Mouse (Mus musculus): ENCODE measurements around the gene Scgn. TPM values are rescaled to one million over a fixed set of nuclear protein-coding genes. Genes with fewer than 3 reads are reported as not detected.

Scgn gene
- not detected in 2 replicates for polyA plus RNA-seq (2012)

- no peak for TF ChIP-seq GATA1 (IDR thresholded peaks at IDR 0.05; ENCODE audit: low read length)
Observed at GRCm38 (mm10) chr13:23990928-23991327, at the start of gene Scgn. Gene Scgn, minus strand, starts transcription at chr13:23991214.

- TF ChIP-seq GATA1 (IDR thresholded peaks at IDR 0.05; ENCODE audit: low read length), result no peak
Observed at GRCm38 (mm10) chr13:24040221-24040620, 49.2 kb upstream of the Scgn start.

GRCm38 (mm10) chr13:24037502-24037901 is 46.5 kb upstream of the Scgn start:
- TF ChIP-seq GATA1 (IDR thresholded peaks at IDR 0.05; ENCODE audit: low read length), result no peak

- no peak for TF ChIP-seq GATA1 (IDR thresholded peaks at IDR 0.05; ENCODE audit: low read length)
Observed at GRCm38 (mm10) chr13:24036150-24036549, 45.1 kb upstream of the Scgn start.

- TF ChIP-seq GATA1 (IDR thresholded peaks at IDR 0.05; ENCODE audit: low read length), result no peak
Observed at GRCm38 (mm10) chr13:24027191-24028170, 36.5 kb upstream of the Scgn start.

GRCm38 (mm10) chr13:24018515-24018914 is 27.5 kb upstream of the Scgn start:
- TF ChIP-seq GATA1 (IDR thresholded peaks at IDR 0.05; ENCODE audit: low read length), result no peak

GRCm38 (mm10) chr13:24005528-24005927 is 14.5 kb upstream of the Scgn start:
- TF ChIP-seq GATA1 (IDR thresholded peaks at IDR 0.05; ENCODE audit: low read length), result no peak

- TF ChIP-seq GATA1 (IDR thresholded peaks at IDR 0.05; ENCODE audit: low read length), result no peak
Observed at GRCm38 (mm10) chr13:24001797-24002196, 10.8 kb upstream of the Scgn start.

GRCm38 (mm10) chr13:24001081-24001480 is 10.1 kb upstream of the Scgn start:
- no peak for TF ChIP-seq GATA1 (IDR thresholded peaks at IDR 0.05; ENCODE audit: low read length)

- TF ChIP-seq GATA1 (IDR thresholded peaks at IDR 0.05; ENCODE audit: low read length), result no peak
Observed at GRCm38 (mm10) chr13:23998826-23999225, 7.8 kb upstream of the Scgn start.

- TF ChIP-seq GATA1 (IDR thresholded peaks at IDR 0.05; ENCODE audit: low read length), result no peak
Observed at GRCm38 (mm10) chr13:23994756-23995155, 3.7 kb upstream of the Scgn start.

- no peak for TF ChIP-seq GATA1 (IDR thresholded peaks at IDR 0.05; ENCODE audit: low read length)
Observed at GRCm38 (mm10) chr13:23994024-23994423, 3.0 kb upstream of the Scgn start.

- TF ChIP-seq GATA1 (IDR thresholded peaks at IDR 0.05; ENCODE audit: low read length), result no peak
Observed at GRCm38 (mm10) chr13:23990451-23990850, 563 bp downstream of the Scgn start.

GRCm38 (mm10) chr13:23985130-23985529 is 5.9 kb downstream of the Scgn start:
- TF ChIP-seq GATA1 (IDR thresholded peaks at IDR 0.05; ENCODE audit: low read length), result no peak

- TF ChIP-seq GATA1 (IDR thresholded peaks at IDR 0.05; ENCODE audit: low read length), result no peak
Observed at GRCm38 (mm10) chr13:23972271-23972670, 18.7 kb downstream of the Scgn start.

GRCm38 (mm10) chr13:23971870-23972269 is 19.1 kb downstream of the Scgn start:
- TF ChIP-seq GATA1 (IDR thresholded peaks at IDR 0.05; ENCODE audit: low read length), result no peak

GRCm38 (mm10) chr13:23964909-23965308 is 26.1 kb downstream of the Scgn start:
- TF ChIP-seq GATA1 (IDR thresholded peaks at IDR 0.05; ENCODE audit: low read length), result no peak

Data from G1E-ER4 (cell line).